Mouse (Mus musculus) intestine, embryonic 16.5 days (tissue): ENCODE measurements around the gene Rras. TPM values are rescaled to one million over a fixed set of nuclear protein-coding genes. Genes with fewer than 3 reads are reported as not detected.
A peak's percentile ranks its signal among the peaks of the same experiment; 100 is the strongest.

ENCODE experiments used
- ATAC-seq: fragments of 200-750 bp; cut with Nextera tagmentation; 2 replicates; pipeline ENCODE4 v1.8.0; 2017; ENCODE audit warnings: moderate TSS enrichment, moderate library complexity
- H3K27ac ChIP-seq: fragments of 300-500 bp; sonication (generic); 2 replicates; pipeline ENCODE4 v1.5.1; 2014; ENCODE audit warnings: mild to moderate bottlenecking, low read length
- H3K27me3 ChIP-seq: fragments of 300-500 bp; sonication (generic); replicated peaks from 2 replicates; pipeline ENCODE4 v1.6.1; 2014; ENCODE audit warnings: low read length, control low read depth, mixed read lengths; ENCODE audit not compliant: control insufficient read depth, insufficient read depth
- H3K36me3 ChIP-seq: fragments of 300-500 bp; sonication (generic); 2 replicates; pipeline ENCODE4 v1.6.1; 2014; ENCODE audit warnings: low read length, control low read depth; ENCODE audit not compliant: control insufficient read depth, insufficient read depth
- H3K4me1 ChIP-seq: fragments of 300-500 bp; sonication (generic); 2 replicates; pipeline ENCODE4 v1.6.1; 2014; ENCODE audit warnings: low read length, control low read depth, mixed read lengths; ENCODE audit not compliant: control insufficient read depth, insufficient read depth
- H3K4me2 ChIP-seq: fragments of 300-500 bp; sonication (generic); 2 replicates; pipeline ENCODE4 v1.6.1; 2014; ENCODE audit warnings: low read depth, low read length, control low read depth
- H3K4me3 ChIP-seq: fragments of 300-500 bp; sonication (generic); 2 replicates; pipeline ENCODE4 v1.5.1; 2014; ENCODE audit warnings: mild to moderate bottlenecking, low read length
- H3K9ac ChIP-seq: fragments of 300-500 bp; sonication (generic); 2 replicates; pipeline ENCODE4 v1.6.1; 2014; ENCODE audit warnings: low read depth, low read length
- H3K9me3 ChIP-seq: fragments of 300-500 bp; sonication (generic); 2 replicates; pipeline ENCODE4 v1.6.1; 2016; ENCODE audit warnings: low read length, control low read depth; ENCODE audit not compliant: control insufficient read depth
- WGBS: fragments of 180-500 bp; shearing (Covaris S2); extraction: QIAGEN DNeasy Blood & Tissue Kit; methylation state at CpG from one replicate; pipeline ENCODE4 v1.1.7; 2014; 5-methylcytosine and 5-hydroxymethylcytosine counted together
- polyA plus RNA-seq: library from polyadenylated mRNA; unstranded; fragments of >200 nt; fragmentation: Nextera tagmentation; extraction: Ambion mirVana; gene quantifications from 2 replicates; pipeline ENCODE4 v1.2.1, GENCODE M21; 2015

Rras gene
- polyA plus RNA-seq, 1 experiment from 2014 or later: 62.6 TPM

- Histone ChIP-seq H3K4me3 (peak within 1 kb of the TSS; percentile 73), H3K27me3 (no peaks in the 10 kb centered on the region), H3K4me2 (peak within 1 kb of the TSS; percentile 91), H3K27ac (peak within 1 kb of the TSS; percentile 95), H3K9me3 (no peaks in the 10 kb centered on the region), H3K9ac (peak within 1 kb of the TSS; percentile 89), H3K4me1 (peaks cover 34% of the 10 kb centered on the region), H3K36me3 (peaks cover 33% of the 10 kb centered on the region)
- under 1% methylated on average over 18 of the region's 18 CpGs for WGBS
- ATAC-seq: peak; percentile 3; the same call in 1 of the 2 replicates
Measured at GRCm38 (mm10) chr7:44998501-44998955, 19.2 kb upstream of the Rras start, which contains the start of gene Bcl2l12. TSS of gene Bcl2l12 (minus strand) at chr7:44998712.

- no peak overlapping the region for H3K4me2 ChIP-seq
- H3K27me3 ChIP-seq: no peaks in the 10 kb centered on the region
- ATAC-seq: no peak
- no peaks in the 10 kb centered on the region for H3K9me3 ChIP-seq
- WGBS: 71% methylated on average over 11 of the region's 11 CpGs
- H3K27ac ChIP-seq: 0 out of 2 replicates have a peak overlapping the region, but pooled peaks have one; percentile 19
- H3K36me3 ChIP-seq: peaks cover 39% of the 10 kb centered on the region
- H3K9ac ChIP-seq: peak overlapping the region; percentile 22; the same call in 1 of the 2 replicates
- H3K4me1 ChIP-seq: peaks cover 34% of the 10 kb centered on the region
- H3K4me3 ChIP-seq: no peak overlapping the region
Measured at GRCm38 (mm10) chr7:44999753-45000152, 18.0 kb upstream of the Rras start.

- Histone ChIP-seq H3K27ac (no peak overlapping the region), H3K9ac (no peak overlapping the region), H3K4me3 (no peak overlapping the region), H3K4me1 (peaks cover 34% of the 10 kb centered on the region), H3K27me3 (no peaks in the 10 kb centered on the region), H3K4me2 (no peak overlapping the region), H3K9me3 (no peaks in the 10 kb centered on the region), H3K36me3 (peaks cover 46% of the 10 kb centered on the region)
- 80% methylated on average over 21 of the region's 21 CpGs for WGBS
- no peak for ATAC-seq
Measured at GRCm38 (mm10) chr7:45000539-45001114, 17.1 kb upstream of the Rras start.

- Histone ChIP-seq H3K4me2 (no peak overlapping the region), H3K27ac (no peak overlapping the region), H3K36me3 (peaks cover 60% of the 10 kb centered on the region), H3K4me3 (no peak overlapping the region), H3K9me3 (no peaks in the 10 kb centered on the region), H3K4me1 (peaks cover 23% of the 10 kb centered on the region), H3K27me3 (no peaks in the 10 kb centered on the region), H3K9ac (no peak overlapping the region)
- no peak for ATAC-seq
- 83% methylated on average over 7 of the region's 7 CpGs for WGBS
Measured at GRCm38 (mm10) chr7:45002440-45002839, 15.3 kb upstream of the Rras start.

GRCm38 (mm10) chr7:45004546-45004945 lies 13.2 kb upstream of the Rras start:
- no peaks in the 10 kb centered on the region for H3K27me3 ChIP-seq
- H3K36me3 ChIP-seq: peaks cover 75% of the 10 kb centered on the region
- 52% methylated on average over 3 of the region's 3 CpGs for WGBS
- no peak overlapping the region for H3K27ac ChIP-seq
- peaks cover 15% of the 10 kb centered on the region; the same call in 1 of the 2 replicates for H3K4me1 ChIP-seq
- H3K4me3 ChIP-seq: no peak overlapping the region
- ATAC-seq: no peak
- no peak overlapping the region for H3K9ac ChIP-seq
- no peaks in the 10 kb centered on the region for H3K9me3 ChIP-seq
- H3K4me2 ChIP-seq: no peak overlapping the region

DNA sequence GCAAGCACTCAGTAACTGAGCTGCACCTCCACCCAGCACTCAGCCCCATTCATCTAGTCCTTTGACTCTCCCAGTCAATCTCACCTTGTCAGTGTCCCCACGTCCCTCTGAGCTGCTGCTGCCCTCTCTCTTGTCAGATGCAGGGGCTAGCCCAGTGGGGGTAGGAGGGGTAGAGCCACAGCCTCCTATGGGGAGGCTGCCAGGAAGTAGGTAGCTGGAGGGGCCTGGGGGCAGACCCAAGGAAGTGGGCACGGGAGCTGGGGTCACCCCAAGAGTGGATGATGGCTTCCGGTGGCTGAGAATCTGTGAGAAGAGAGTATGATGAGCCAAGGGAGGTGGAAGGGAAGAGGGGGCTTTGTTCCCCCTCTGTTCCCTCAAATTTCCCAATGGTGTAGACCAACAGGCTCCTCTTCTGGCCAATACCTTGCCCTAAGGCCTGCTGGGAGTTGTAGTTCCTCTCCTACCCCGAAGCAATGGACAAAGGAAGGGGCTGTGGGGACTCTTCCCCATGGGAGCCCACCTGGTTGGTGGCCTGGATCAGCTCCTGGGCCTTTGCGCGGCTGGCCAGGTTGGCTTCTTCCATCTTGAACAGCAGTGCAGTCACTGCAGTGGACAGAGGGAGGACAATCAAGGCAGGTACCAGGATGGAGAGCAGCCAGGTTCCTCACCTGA lies 12.3 kb upstream of the Rras start:
- Histone ChIP-seq H3K9ac (no peak overlapping the region), H3K4me3 (no peak overlapping the region), H3K27ac (no peak overlapping the region), H3K4me2 (no peak overlapping the region), H3K27me3 (no peaks in the 10 kb centered on the region), H3K9me3 (no peaks in the 10 kb centered on the region), H3K36me3 (peaks cover 72% of the 10 kb centered on the region), H3K4me1 (peaks cover 10% of the 10 kb centered on the region; the same call in 1 of the 2 replicates)
- WGBS: 87% methylated on average over 6 of the region's 6 CpGs
- no peak for ATAC-seq

GRCm38 (mm10) chr7:45006503-45006902 lies 11.3 kb upstream of the Rras start:
- no peaks in the 10 kb centered on the region for H3K27me3 ChIP-seq
- H3K4me3 ChIP-seq: no peak overlapping the region
- no peak overlapping the region for H3K9ac ChIP-seq
- no peaks in the 10 kb centered on the region for H3K9me3 ChIP-seq
- H3K4me2 ChIP-seq: no peak overlapping the region
- WGBS: 93% methylated on average over 12 of the region's 12 CpGs
- no peak overlapping the region for H3K27ac ChIP-seq
- H3K36me3 ChIP-seq: peaks cover 65% of the 10 kb centered on the region
- H3K4me1 ChIP-seq: 0 out of 2 replicates have a peak, but pooled peaks cover 2% of the 10 kb centered on the region
- ATAC-seq: no peak

DNA sequence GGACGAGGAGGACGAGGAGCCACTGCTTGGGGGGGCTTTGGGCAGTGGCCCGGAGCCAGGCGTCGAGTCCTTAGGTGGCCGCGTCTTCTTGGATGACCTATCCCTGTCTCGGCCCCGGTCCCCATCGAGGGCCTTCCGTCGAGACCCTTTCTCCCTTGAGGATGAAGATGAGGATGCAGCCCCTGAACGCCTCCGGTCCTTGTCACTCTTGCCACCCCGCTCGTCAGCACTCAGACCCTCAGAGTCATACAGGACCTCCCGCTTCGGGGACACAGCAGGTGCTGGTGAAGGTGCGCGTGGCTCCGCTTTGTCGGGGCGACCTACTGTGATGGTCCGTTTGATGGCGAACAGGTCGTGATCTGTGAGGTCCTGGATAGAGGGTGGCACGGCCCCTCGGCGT lies 10.6 kb upstream of the Rras start:
- H3K4me3 ChIP-seq: no peak overlapping the region
- 95% methylated on average over 29 of the region's 29 CpGs for WGBS
- H3K4me1 ChIP-seq: no peaks in the 10 kb centered on the region
- H3K27ac ChIP-seq: no peak overlapping the region
- H3K27me3 ChIP-seq: no peaks in the 10 kb centered on the region
- H3K4me2 ChIP-seq: no peak overlapping the region
- no peak for ATAC-seq
- no peak overlapping the region for H3K9ac ChIP-seq
- peaks cover 66% of the 10 kb centered on the region for H3K36me3 ChIP-seq
- no peaks in the 10 kb centered on the region for H3K9me3 ChIP-seq

DNA sequence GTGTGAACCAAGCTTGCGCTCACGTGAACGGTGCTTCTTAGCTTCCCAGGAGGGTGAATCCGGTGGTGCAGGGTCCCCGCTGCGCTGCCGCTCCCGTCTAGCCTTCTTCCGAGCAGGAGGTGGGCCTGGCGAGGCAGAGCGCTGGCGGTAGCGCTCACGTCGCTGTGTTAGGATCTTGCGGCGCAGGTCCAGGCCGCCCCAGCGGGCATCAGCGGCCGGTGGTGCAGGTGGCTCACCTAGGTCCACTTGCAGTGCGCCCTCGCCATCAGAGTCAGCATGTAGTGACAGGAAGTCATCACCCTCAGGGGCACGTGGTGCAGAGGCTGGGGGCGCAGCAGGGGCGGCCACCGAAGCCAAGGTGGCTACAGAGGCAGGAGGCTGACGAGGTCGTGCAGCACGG lies 9.9 kb upstream of the Rras start:
- no peak overlapping the region for H3K27ac ChIP-seq
- H3K4me2 ChIP-seq: no peak overlapping the region
- H3K36me3 ChIP-seq: peaks cover 65% of the 10 kb centered on the region
- H3K4me1 ChIP-seq: no peaks in the 10 kb centered on the region
- no peaks in the 10 kb centered on the region for H3K27me3 ChIP-seq
- ATAC-seq: no peak
- no peak overlapping the region for H3K9ac ChIP-seq
- no peak overlapping the region for H3K4me3 ChIP-seq
- H3K9me3 ChIP-seq: no peaks in the 10 kb centered on the region
- 92% methylated on average over 30 of the region's 30 CpGs for WGBS
